ENCODE assay signal across 9 mouse cellular contexts in the genomic region with DNA sequence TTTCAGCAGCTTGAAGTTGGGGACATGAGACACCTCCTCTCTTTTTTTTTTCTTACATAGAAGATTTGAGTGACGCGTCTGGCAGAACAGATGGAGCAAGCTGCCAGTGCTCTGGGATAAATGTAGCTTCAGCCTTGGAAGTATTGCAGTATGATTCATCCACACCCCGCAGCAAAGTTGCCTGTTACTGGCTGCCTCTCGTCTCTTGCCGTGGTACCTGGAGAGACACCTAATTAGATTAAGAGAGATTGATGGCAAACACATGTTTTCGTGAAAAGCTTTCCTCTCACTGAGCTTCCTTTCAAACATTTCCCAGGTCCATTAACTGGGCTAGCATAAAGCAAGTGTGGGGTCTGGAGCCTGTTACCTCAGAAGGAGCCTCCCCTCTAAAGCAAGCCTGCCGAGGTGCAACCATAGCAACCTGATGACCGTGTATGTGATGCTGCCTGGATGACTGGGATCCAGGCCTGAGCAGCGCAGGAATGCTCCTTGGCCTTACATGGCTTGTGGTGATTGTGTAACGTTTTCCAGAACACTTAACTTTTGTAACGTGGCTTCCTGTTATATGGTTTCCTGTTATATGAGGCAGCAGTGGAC.
A peak's percentile ranks its signal among the peaks of the same experiment; 100 is the strongest.
DNase-seq lines count a peak whose midpoint lies in the region; ATAC-seq and TF ChIP-seq lines count a peak whose summit lies in the region.
"Had no signal": no experiment of that assay in that cellular context is flagged by ENCODE, and none has a peak within 500 bp of the region (broad histone marks: within the 10 kb centered on the region; RNA-seq: fewer than 3 reads in every experiment).

No protein-coding gene starts in this region.

- no peaks in the 10 kb centered on the region for H3K27me3 ChIP-seq in heart, adult 2 months (ENCODE audit: control insufficient read depth, insufficient read depth, low read length)
- no peaks in the 10 kb centered on the region for H3K27me3 ChIP-seq in heart, embryonic 11.5 days (ENCODE audit: control insufficient read depth, insufficient read depth, low read length)
- H3K27me3 ChIP-seq: neural tube, embryonic 12.5 days had no signal

- peak in 1 of 2 experiments; percentile 37 for DNase-seq in heart, adult 2 months
- DNase-seq in embryo, embryonic 9.5 days (ENCODE audit: extremely low spot score): peak; percentile 22
- peak; percentile 15 to 30 for DNase-seq in gastrocnemius, adult 8-10 months (ENCODE audit: low spot score in 2 of 2)
- DNase-seq in layer of hippocampus, adult 2 months (ENCODE audit: low spot score in 2 of 2): peak; percentile 57 to 83
- DNase-seq in urinary bladder, postnatal 25 days (ENCODE audit: low spot score): no peak

- 0 out of 2 replicates have a peak overlapping the region, but pooled peaks have one; percentile 27 for H3K27ac ChIP-seq in heart, adult 2 months
- no peak overlapping the region for H3K27ac ChIP-seq in heart, embryonic 11.5 days (ENCODE audit: low read depth, low read length)
- peak overlapping the region; percentile 88 for H3K27ac ChIP-seq in layer of hippocampus, adult 2 months
- H3K27ac ChIP-seq: neural tube, embryonic 12.5 days had no signal

- no peaks in the 10 kb centered on the region for H3K79me2 ChIP-seq in heart, adult 2 months (replicated peaks; ENCODE audit: control insufficient read depth, insufficient read depth, low read length)

- intact Hi-C loops in heart, adult 2 months (cut with DNase I): no loop called here

- TF ChIP-seq EP300 in heart, adult 2 months (IDR thresholded peaks at IDR 0.05; ENCODE audit: insufficient read depth, low read depth, low read length): no peak

- no peaks in the 10 kb centered on the region; the same call in none of the 2 replicates for H3K36me3 ChIP-seq in heart, adult 2 months (ENCODE audit: control insufficient read depth, insufficient read depth, low read length)
- no peaks in the 10 kb centered on the region for H3K36me3 ChIP-seq in heart, embryonic 11.5 days (ENCODE audit: control insufficient read depth, insufficient read depth, low read length)
- H3K36me3 ChIP-seq: neural tube, embryonic 12.5 days had no signal

- no peak for TF ChIP-seq CTCF in heart, adult 2 months (IDR thresholded peaks at IDR 0.05)
- no peak for TF ChIP-seq CTCF in layer of hippocampus, adult 2 months (conservative IDR thresholded peaks at IDR 0.05)

- H3K9ac ChIP-seq in heart, adult 2 months (ENCODE audit: low read depth, low read length): no peak overlapping the region
- no peak overlapping the region for H3K9ac ChIP-seq in heart, embryonic 11.5 days (ENCODE audit: low read depth, low read length)
- H3K9ac ChIP-seq: neural tube, embryonic 12.5 days had no signal

- H3K9me3 ChIP-seq in heart, embryonic 11.5 days (replicated peaks; ENCODE audit: control insufficient read depth, low read length): no peaks in the 10 kb centered on the region
- H3K9me3 ChIP-seq: neural tube, embryonic 12.5 days had no signal

- TF ChIP-seq POLR2A in heart, adult 2 months (IDR thresholded peaks at IDR 0.05; ENCODE audit: insufficient read depth, low read depth, low read length): no peak

- ATAC-seq in heart, embryonic 11.5 days (replicated peaks; ENCODE audit: insufficient number of reproducible peaks, low FRiP score, low TSS enrichment): no peak
- ATAC-seq in megakaryocyte progenitor cell, adult 5-6 weeks (replicated peaks; ENCODE audit: poor library complexity): peak; percentile 96
- no peak for ATAC-seq in megakaryocyte-erythroid progenitor cell, adult 5-6 weeks (replicated peaks; ENCODE audit: low FRiP score, low TSS enrichment, poor library complexity, severe bottlenecking)

- no peak overlapping the region for H3K4me2 ChIP-seq in heart, embryonic 11.5 days
- H3K4me2 ChIP-seq: neural tube, embryonic 12.5 days had no signal

- WGBS in heart, adult 2 months: 52% methylated on average over 11 of the region's 11 CpGs
- WGBS in heart, embryonic 11.5 days (ENCODE audit: insufficient replicate concordance): 59% methylated on average over 11 of the region's 11 CpGs

- no peak overlapping the region for H3K4me3 ChIP-seq in heart, adult 2 months
- H3K4me3 ChIP-seq in heart, embryonic 11.5 days (ENCODE audit: low read depth, low read length): no peak overlapping the region
- 0 out of 2 replicates have a peak overlapping the region, but pooled peaks have one; percentile 28 for H3K4me3 ChIP-seq in layer of hippocampus, adult 2 months
- H3K4me3 ChIP-seq: neural tube, embryonic 12.5 days had no signal

- no peaks in the 10 kb centered on the region for H3K4me1 ChIP-seq in heart, adult 2 months (ENCODE audit: control insufficient read depth, insufficient read depth, low read length)
- 0 out of 2 replicates have a peak, but pooled peaks cover 2% of the 10 kb centered on the region for H3K4me1 ChIP-seq in heart, embryonic 11.5 days (ENCODE audit: control insufficient read depth, insufficient read depth, low read length)
